Mouse (Mus musculus): ENCODE data around the gene Xlr3b. TPM values are rescaled to one million over a fixed set of nuclear protein-coding genes. Genes with fewer than 3 reads are reported as not detected.
"Not testable (repeated sequence)": the region's sequence is repeated elsewhere in the genome, so short reads cannot be mapped to it uniquely, and the experiment has no call there.

Gene Xlr3b
- 10 to 100 TPM in 2 of 4 experiments, 1 to 10 TPM in 2; 2.5 to 34.0 (median 13.8) TPM for total RNA-seq (2022)

GRCm38 (mm10) chrX:73191934-73192333 is at the start of gene Xlr3b:
Gene Xlr3b (plus strand): TSS chrX:73192207.
- peak; percentile 11 for DNase-seq

DNA sequence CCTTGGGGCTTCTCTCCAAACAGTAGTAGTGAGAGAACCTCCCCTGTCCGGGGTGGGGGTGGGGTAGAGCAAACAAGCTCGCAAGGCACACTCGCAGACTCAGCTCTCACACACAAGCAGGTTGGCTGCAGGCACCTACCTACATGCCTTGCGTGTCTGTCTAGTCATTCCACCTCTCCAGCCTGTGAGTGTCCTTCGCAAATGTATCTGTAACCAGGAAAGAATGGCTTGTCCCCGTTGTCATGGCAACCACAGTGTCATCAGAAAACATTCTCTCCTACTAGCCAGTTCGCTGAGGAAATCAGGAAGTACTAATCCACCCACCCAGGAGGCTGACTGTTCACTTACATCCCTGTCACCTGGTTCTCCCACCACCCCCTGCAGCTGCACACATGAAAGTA is 48.8 kb upstream of the Xlr3b start:
- not testable (repeated sequence) for DNase-seq

- DNase-seq: not testable (repeated sequence)
Observed at GRCm38 (mm10) chrX:73148496-73148895, 43.5 kb upstream of the Xlr3b start, which contains the start of gene Xlr5b. Gene Xlr5b (plus strand): TSS chrX:73148796.

DNA sequence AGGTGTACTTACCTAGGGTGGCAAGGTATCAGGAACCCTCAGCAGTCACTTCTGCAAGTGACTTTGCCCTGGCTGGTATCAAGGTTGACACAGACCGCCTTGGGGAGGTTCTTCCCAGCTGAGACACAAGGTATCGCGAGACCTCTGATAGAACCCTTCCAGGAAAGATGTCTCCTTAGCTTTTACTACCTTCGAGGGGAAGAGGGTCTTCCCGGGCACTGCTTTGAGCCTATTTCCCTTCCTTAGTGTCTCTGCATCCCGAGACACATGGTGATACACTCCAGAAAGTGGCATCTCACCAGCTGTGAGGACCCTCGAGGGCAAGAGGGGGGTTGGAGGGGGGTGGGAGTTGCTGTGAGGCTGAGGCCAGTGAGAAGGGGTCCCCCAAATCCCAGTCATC is 42.7 kb upstream of the Xlr3b start, which contains the start of gene DXBay18:
Gene DXBay18 (minus strand): TSS at position 101 of the 400 bp plus-strand sequence.
- DNase-seq: not testable (repeated sequence)

- not testable (repeated sequence) for DNase-seq
Observed at GRCm38 (mm10) chrX:73176889-73177288, 15.1 kb upstream of the Xlr3b start, which contains the start of gene Spin2d. Gene Spin2d (minus strand): TSS chrX:73176989.

DNA sequence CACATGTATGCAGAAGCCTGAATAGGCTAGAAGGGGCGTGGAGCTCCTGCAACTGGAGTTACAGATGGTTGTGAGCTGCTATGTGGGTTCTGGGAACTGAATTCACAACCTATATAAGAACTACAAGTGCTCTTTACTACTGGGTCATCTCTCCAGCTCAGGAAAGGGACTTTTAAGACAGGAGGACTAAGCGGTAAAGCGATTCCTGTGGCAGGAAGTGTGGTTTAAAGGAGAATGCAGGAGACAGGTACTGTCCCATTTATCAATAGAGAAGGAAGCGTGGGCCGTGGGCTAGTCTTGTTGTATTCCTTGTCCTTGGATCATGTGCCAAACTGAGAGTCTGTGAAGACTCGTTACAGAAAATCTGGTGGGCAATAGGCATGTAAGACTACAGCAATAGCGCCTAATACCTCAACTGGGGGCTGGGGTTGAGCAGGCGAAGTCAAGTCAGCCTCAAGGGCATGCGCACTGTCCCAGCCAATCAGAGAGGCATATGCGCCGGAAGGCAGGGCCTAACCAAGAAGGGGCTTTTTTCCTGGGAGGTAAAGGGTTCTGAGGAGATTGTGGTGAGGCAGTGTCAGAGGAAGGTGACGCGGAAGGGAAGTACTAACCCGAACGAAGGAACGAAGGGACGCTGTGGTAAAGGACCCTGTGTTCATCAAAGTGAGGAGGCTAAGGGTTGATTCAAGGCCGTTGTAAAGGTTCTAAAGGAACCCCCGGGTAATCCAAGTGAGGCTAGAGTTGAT is 22.0 kb downstream of the Xlr3b start, which contains the start of gene Xlr4b:
Gene Xlr4b (plus strand): TSS at position 515 of the 746 bp plus-strand sequence.
- DNase-seq: not testable (repeated sequence)

- no peak for DNase-seq
Observed at GRCm38 (mm10) chrX:73225365-73225764, 33.4 kb downstream of the Xlr3b start.

GRCm38 (mm10) chrX:73227914-73228605 is 36.1 kb downstream of the Xlr3b start, which contains the start of gene F8a:
Gene F8a (plus strand): TSS chrX:73228291.
- peak; percentile 67 for DNase-seq

DNA sequence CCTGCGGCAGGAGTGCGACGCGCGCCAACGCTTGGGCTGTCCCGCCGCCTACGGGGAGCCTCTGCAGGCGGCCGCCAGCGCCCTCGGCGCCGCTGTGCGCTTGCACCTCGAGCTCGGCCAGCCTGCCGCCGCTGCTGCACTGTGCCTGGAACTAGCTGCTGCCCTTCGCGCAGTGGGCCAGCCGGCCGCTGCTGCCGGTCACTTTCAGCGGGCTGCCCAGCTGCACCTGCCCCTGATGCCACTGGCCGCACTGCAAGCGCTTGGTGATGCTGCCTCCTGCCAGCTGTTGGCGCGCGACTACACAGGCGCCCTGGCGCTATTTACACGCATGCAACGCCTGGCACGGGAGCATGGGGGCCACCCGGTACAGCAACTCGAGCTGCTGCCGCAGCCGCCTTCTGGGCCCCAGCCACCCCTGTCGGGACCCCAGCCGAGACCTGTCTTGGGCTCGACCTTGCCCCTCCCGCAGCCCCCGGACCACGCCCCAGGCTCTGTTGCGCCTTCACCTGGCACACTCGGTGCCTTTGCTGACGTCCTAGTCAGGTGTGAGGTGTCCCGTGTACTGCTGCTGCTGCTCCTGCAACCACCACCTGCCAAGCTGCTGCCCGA is 36.7 kb downstream of the Xlr3b start:
- peak; percentile 26 for DNase-seq

- no peak for DNase-seq
Observed at GRCm38 (mm10) chrX:73229288-73229687, 37.3 kb downstream of the Xlr3b start.

DNA sequence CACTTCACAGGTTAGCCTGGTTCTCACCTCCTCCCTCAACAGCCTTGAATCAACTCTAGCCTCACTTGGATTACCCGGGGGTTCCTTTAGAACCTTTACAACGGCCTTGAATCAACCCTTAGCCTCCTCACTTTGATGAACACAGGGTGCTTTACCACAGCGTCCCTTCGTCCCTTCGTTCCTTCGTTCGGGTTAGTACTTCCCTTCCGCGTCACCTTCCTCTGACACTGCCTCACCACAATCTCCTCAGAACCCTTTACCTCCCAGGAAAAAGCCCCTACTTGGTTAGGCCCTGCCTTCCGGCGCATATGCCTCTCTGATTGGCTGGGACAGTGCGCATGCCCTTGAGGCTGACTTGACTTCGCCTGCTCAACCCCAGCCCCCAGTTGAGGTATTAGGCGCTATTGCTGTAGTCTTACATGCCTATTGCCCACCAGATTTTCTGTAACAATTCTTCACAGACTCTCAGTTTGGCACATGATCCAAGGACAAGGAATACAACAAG is 50.9 kb downstream of the Xlr3b start, which contains the start of gene Xlr4c:
Gene Xlr4c (minus strand): TSS at position 310 of the 505 bp plus-strand sequence.
- DNase-seq: not testable (repeated sequence)

Other genes starting within 250 kb of the Xlr3b start
- 1 to 10 TPM; 1.6 to 3.2 (median 2.2) TPM for gene Zfp185, start 204.9 kb upstream of the Xlr3b start, total RNA-seq (2022)
- under 1 TPM; 0.18 to 0.51 (median 0.42) TPM for gene Pnma5, start 155.1 kb upstream of the Xlr3b start, total RNA-seq (2022)
- gene Pnma3, start 127.4 kb upstream of the Xlr3b start, total RNA-seq (2022): under 1 TPM; 0.20 to 1.00 (median 0.65) TPM
- 1 to 10 TPM in 3 of 4 experiments, under 1 TPM in 1; 0.20 to 9.6 (median 1.4) TPM for gene Xlr4a, start 109.7 kb upstream of the Xlr3b start, total RNA-seq (2022)
- gene Xlr3a, start 95.1 kb upstream of the Xlr3b start, total RNA-seq (2022): 1 to 10 TPM in 3 of 4 experiments, under 1 TPM in 1; 0.31 to 5.1 (median 3.3) TPM
- gene Gm14685, start 75.2 kb upstream of the Xlr3b start, total RNA-seq (2022): not detected
- not detected for gene Xlr5b, start 43.4 kb upstream of the Xlr3b start, total RNA-seq (2022)
- under 1 TPM in 1 of 4 experiments, not detected in 3; 0.13 TPM for gene DXBay18, start 42.8 kb upstream of the Xlr3b start, total RNA-seq (2022)
- gene Spin2d, start 15.2 kb upstream of the Xlr3b start, total RNA-seq (2022): not detected
- gene Xlr4b, start 22.1 kb downstream of the Xlr3b start, total RNA-seq (2022): 1 to 10 TPM in 2 of 4 experiments, not detected in 2; 1.9 to 2.6 TPM
- gene F8a, start 36.1 kb downstream of the Xlr3b start, total RNA-seq (2022): 10 to 100 TPM in 3 of 4 experiments, 1 to 10 TPM in 1; 9.7 to 11.8 (median 11.6) TPM
- gene Xlr4c, start 50.9 kb downstream of the Xlr3b start, total RNA-seq (2022): 1 to 10 TPM in 2 of 4 experiments, not detected in 2; 1.4 to 5.8 TPM
- not detected for gene Xlr3c, start 73.2 kb downstream of the Xlr3b start, total RNA-seq (2022)
- gene Xlr5a, start 100.8 kb downstream of the Xlr3b start, total RNA-seq (2022): not detected
- gene Xlr5c, start 100.8 kb downstream of the Xlr3b start, total RNA-seq (2022): not detected
- gene Gm45015, start 144.6 kb downstream of the Xlr3b start, total RNA-seq (2022): not detected
- 10 to 100 TPM; 21.8 to 25.4 (median 22.7) TPM for gene Zfp275, start 150.4 kb downstream of the Xlr3b start, total RNA-seq (2022)
- not detected for gene Gm18336, start 206.5 kb downstream of the Xlr3b start, total RNA-seq (2022)
- 1 to 10 TPM in 1 of 4 experiments, under 1 TPM in 3; 0.42 to 1.1 (median 0.64) TPM for gene Zfp92, start 218.9 kb downstream of the Xlr3b start, total RNA-seq (2022)
- gene Trex2, start 243.1 kb downstream of the Xlr3b start, total RNA-seq (2022): under 1 TPM in 1 of 4 experiments, not detected in 3; 0.34 TPM